Mouse (Mus musculus): ENCODE data around the gene Myo1h. TPM values are rescaled to one million over a fixed set of nuclear protein-coding genes. Genes with fewer than 3 reads are reported as not detected.

Myo1h gene
- polyA plus RNA-seq, 1 experiment from 2014 or later = 0.40 TPM

DNA sequence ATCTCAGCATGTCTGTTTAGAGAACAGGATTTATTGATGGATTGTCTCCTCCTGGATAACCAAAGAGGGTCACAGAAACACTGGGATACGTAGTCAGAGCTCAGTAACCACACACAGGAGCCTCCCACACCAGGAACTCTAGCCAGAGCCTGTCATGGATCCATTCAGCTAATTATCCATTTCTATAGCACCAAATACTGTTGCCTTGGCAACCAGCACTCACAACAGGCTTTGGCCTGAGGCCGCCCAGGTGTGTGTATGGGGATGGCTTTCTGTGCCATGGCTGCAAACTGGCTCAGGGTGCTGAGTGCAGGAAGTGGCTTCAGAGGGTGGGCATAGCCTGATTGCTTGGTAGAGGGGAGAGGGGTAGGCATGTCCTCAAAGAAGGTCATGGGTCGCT, 1.0 kb downstream of the Myo1h start:
- DNase-seq (ENCODE audit: low read depth, low spot score) (no peak), ATAC-seq (no peak)
- no peak for TF ChIP-seq CTCF (IDR thresholded peaks at IDR 0.05)
- in situ Hi-C loops (cut with MboI; ENCODE audit: low pct_unique_long_range_greater_than_20kb) = no loop called here
- H3K27me3 ChIP-seq = peaks cover 45% of the 10 kb centered on the region
- ChIA-PET CTCF (no interaction called here), POLR2A (no interaction called here)

DNA sequence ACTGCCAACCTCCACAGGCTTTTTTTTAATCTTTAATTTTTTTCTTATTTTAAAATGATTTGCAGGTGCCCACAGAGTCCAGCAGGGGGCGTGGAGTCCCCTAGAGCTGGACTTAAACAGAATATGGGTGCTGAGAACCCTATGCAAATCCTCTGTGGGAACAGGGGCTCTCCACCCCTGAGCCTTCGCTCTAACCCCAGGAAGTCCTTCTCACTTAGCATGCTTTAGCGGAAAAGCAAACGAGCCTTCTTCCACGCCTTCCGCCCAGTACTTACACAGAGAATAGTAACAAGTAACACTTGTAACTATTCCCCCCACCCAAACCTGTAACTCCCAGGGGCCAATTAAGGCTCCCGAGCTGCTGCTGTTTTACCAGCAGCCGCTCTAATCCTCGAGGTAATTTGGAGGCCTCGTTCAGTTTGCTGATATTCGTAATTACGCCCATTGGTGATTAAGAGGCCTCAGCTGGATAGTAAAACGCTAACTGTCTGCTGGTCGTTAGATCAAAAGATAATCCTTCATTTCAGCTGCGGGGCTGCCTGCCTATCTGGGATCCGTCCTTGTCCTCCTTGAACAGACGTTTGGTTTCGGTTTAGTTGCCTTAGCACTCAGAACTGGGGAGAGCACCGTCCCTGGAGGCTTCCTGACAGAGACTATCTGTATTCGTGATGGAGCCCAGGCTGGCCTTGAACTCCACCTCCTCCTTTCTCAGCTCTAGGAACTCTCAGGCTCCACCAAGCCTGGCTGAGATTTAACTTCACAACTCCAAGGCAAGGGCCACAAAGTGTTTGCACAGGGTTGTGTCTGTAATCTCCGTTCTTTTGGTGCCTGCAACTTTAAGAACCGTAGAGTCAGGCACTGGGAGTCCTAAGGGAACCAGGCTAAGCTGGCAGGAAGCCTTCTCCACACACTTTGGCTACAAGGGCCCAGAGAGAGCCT, 8.0 kb downstream of the Myo1h start:
- ATAC-seq = no peak
- ChIA-PET CTCF (interaction anchor here (2.0 kb wide), 1 partner anchor 12 kb away, joined by 8 read pairs; no protein-coding TSS in a partner anchor), POLR2A (no interaction called here)
- H3K27me3 ChIP-seq = peaks cover 18% of the 10 kb centered on the region
- peak; percentile 69 for TF ChIP-seq CTCF (IDR thresholded peaks at IDR 0.05)
- no peak for DNase-seq (ENCODE audit: low read depth, low spot score)
- in situ Hi-C loops (cut with MboI; ENCODE audit: low pct_unique_long_range_greater_than_20kb) = no loop called here

DNA sequence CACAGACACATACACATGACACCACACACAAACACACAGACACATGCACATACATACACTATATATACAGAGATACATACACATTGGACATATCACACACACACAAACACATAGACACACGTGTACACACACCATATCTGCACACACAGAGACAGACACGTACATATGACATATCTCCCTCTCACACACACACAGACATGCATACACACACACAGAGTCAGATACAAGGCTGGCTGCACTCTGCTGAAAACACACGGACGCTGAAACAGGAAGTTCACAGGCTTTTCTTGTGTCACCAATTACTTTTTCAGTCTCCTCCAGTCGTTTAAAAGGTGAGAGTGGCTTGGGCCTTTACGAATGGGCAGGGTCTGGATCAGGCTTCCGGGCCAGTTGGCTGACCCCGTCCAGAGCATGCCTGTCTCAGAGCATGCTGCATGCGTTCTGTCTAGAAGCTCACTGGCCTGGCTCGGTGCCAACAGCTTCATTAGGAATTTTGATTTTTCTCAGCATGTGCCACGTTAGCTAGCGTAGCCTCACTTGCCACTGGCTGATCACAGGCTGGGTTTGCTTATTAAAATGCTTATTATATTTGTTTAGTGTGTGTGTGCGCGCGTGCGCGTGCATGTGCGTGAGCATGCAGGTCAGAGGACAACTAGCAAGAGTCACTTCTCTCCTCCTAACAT, 9.4 kb downstream of the Myo1h start:
- in situ Hi-C loops (cut with MboI; ENCODE audit: low pct_unique_long_range_greater_than_20kb) = no loop called here
- DNase-seq (ENCODE audit: low read depth, low spot score) (no peak), ATAC-seq (no peak)
- CTCF ChIA-PET = interaction anchor here (1.2 kb wide), 1 partner anchor 11 kb away, joined by 4 read pairs; no protein-coding TSS in a partner anchor
- POLR2A ChIA-PET = no interaction called here
- no peak for TF ChIP-seq CTCF (IDR thresholded peaks at IDR 0.05)
- peaks cover 16% of the 10 kb centered on the region for H3K27me3 ChIP-seq

DNA sequence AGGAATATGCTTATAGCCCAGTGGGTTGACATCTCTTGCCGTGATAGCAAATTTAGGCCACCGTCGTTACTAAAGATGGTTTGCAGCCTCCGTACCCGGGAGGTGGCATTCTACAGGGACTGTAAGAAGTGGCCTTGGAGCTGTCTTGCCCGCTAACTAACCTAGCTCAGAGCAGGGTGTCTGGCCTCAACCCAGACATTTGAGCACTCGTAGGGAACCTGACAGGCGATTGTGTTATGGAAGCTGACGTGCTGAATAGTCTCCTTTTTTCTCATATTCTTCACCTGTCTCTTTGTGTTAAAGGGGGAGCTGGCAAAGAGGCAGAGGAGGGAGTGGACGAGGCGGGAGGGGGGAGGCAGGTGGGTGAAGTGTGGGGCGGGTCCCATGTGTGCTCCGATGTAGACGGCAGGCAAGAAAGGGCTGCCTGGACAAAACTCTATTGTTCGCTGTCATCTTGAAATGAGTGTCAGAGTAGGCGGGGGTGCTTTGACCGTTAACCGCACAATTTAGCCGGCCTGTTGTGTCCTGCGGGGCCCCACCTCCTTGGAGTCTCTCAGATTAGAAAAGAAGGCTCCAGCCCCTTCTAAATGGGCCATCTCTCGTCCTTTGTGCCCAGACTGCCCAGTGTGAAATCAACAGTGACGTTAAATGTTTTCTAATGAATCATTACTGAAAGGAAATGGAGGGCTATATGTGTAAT, 10.3 kb downstream of the Myo1h start:
- no peak for ATAC-seq
- ChIA-PET POLR2A (no interaction called here), CTCF (interaction anchor here (1.2 kb wide), 1 partner anchor 10 kb away, joined by 4 read pairs; no protein-coding TSS in a partner anchor)
- DNase-seq (ENCODE audit: low read depth, low spot score) = no peak
- H3K27me3 ChIP-seq = peaks cover 11% of the 10 kb centered on the region
- in situ Hi-C loops (cut with MboI; ENCODE audit: low pct_unique_long_range_greater_than_20kb) = no loop called here
- no peak for TF ChIP-seq CTCF (IDR thresholded peaks at IDR 0.05)

DNA sequence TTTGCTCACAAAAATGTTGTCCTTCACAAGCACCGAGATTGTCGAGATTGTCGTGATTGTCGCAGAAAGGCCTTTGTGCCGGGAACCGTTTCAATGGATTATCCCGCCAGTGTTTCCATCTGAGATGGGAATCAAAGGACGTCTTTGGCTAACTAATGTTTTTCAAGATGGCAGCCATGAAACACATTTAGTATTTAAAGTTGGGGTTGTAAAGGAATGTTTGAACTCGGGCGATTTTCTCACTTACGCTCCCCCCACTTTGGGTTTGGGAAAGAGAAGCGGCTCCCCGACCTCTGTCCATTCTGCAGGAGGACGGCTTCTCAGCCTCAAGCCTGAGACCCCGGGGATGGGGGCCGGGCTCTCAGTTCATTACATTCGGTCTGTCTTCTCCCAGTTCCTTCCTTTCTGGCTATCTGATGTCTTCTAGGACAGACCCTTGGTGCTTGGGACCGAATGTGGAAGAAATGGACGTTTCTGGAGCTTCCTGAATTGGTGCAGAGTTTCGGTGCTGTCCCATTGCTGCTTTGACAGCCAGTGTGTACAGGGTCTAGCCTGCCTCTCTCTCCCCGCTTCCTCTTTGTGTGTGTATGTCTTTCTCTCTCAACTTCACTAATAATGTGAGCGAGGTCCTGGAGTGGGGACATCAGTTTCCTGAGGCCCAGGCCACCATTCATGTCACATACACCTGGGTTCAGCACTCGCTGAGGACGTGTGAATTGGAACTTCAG, 11.1 kb downstream of the Myo1h start:
- H3K27me3 ChIP-seq = peaks cover 11% of the 10 kb centered on the region
- POLR2A ChIA-PET = no interaction called here
- DNase-seq (ENCODE audit: low read depth, low spot score) (no peak), ATAC-seq (no peak)
- TF ChIP-seq CTCF (IDR thresholded peaks at IDR 0.05) = no peak
- CTCF ChIA-PET = no interaction called here
- in situ Hi-C loops (cut with MboI; ENCODE audit: low pct_unique_long_range_greater_than_20kb) = no loop called here

DNA sequence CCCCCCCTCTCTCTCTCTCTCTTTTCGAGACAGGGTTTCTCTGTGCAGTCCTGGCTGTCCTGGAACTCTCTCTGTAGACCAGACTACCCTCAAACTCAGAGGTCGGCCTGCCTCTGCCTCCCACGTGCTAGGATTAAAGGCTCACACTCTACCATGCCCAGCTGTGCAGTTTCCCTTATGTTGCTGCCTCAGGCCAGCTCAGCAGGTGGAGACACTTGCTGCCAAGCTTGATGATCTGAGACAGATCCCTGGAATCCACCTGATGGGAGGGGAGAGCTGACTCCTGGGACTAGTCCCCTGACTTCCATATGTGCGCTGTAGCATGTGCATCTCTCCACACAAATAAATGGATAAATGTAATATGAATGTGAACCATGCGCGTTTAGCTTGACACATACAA, 14.2 kb downstream of the Myo1h start:
- DNase-seq (ENCODE audit: low read depth, low spot score) (no peak), ATAC-seq (no peak)
- in situ Hi-C loops (cut with MboI; ENCODE audit: low pct_unique_long_range_greater_than_20kb) = no loop called here
- POLR2A ChIA-PET = interaction anchor here (0.6 kb wide), 1 partner anchor 23 kb away, joined by 3 read pairs; no protein-coding TSS in a partner anchor
- TF ChIP-seq CTCF (IDR thresholded peaks at IDR 0.05) = no peak
- peaks cover 11% of the 10 kb centered on the region for H3K27me3 ChIP-seq
- CTCF ChIA-PET = interaction anchor here (1.8 kb wide), 1 partner anchor 12 kb away, joined by 5 read pairs; no protein-coding TSS in a partner anchor

DNA sequence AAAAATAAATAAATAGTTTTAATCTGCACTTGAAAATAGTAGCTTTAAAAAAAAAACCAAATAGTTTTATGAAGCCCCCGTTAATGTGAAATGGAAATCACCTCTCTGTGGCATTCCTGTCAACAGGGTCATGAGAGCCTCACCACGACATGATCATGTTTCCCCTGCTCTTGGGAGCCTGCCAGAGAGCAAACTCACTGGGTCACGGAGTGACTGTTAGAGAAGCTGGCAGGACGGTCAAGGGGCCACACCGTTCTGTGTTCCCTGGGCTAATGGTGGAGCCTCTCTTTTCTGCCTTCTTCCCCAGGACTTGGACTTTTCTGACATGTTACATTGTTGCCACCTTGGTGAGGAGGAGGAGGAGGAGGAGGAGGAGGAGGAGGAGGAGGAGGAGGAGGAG, 17.5 kb downstream of the Myo1h start:
- DNase-seq (ENCODE audit: low read depth, low spot score) = no peak
- in situ Hi-C loops (cut with MboI; ENCODE audit: low pct_unique_long_range_greater_than_20kb) = loop anchor here (5.0 kb wide), 2 partner anchors 59 to 254 kb away; no protein-coding TSS in a partner anchor
- ChIA-PET POLR2A (no interaction called here), CTCF (interaction anchor here (0.9 kb wide), 1 partner anchor 9 kb away, joined by 3 read pairs; no protein-coding TSS in a partner anchor)
- no peak for TF ChIP-seq CTCF (IDR thresholded peaks at IDR 0.05)
- no peak for ATAC-seq
- H3K27me3 ChIP-seq = peaks cover 3% of the 10 kb centered on the region

DNA sequence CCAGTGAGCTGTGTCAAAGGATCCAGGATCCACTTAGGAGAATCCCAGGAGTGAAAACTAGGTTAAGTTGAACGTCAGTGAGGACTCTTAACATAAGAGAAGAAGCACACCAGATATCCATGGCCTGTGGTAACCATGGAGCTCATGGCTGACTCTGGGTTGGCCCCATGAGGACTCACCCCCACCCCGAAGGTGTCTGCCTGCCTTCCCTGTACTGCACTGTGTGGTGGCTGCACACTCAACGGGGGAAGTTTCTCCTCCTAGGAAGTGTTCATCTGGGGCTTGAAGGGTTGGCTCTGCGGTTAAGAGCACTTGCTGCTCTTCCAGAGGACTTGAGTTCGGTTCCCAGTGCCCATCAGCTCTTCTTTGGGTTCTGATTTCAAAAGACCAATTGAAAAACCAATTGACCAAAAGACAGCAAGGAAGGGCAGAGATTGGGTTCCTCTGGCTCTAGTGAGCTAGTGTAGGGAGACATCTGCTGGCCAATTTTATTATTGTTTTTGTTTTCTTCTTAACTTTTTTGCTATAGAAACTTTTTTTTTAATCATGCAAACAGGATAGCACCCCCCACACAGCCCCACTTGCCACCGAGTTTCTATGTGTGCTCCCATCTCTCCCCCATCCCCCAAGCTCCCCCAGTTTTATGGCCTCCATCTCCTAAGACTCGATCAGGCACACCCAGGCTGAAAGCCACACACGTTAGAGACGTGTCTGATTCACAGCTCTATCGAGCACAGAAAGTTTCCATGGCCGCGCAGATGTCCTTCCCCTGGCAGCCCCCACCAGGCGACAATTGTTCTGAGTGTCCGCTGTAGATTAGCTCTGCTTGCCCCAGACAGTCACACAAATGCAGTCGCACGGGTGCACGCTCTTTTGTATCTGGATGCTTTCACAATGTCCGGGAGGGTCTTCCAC, 20.1 kb downstream of the Myo1h start:
- peaks cover 6% of the 10 kb centered on the region for H3K27me3 ChIP-seq
- in situ Hi-C loops (cut with MboI; ENCODE audit: low pct_unique_long_range_greater_than_20kb) = loop anchor here (5.0 kb wide), 2 partner anchors 62 to 257 kb away; no protein-coding TSS in a partner anchor
- CTCF ChIA-PET = interaction anchor here (0.8 to 2.6 kb wide), 23 partner anchors 9 to 278 kb away, joined by 3 to 8 read pairs (median 4); no protein-coding TSS in a partner anchor
- TF ChIP-seq CTCF (IDR thresholded peaks at IDR 0.05) = peak; percentile 74
- DNase-seq (ENCODE audit: low read depth, low spot score) = no peak
- no peak for ATAC-seq
- POLR2A ChIA-PET = interaction anchor here (0.6 to 1.1 kb wide), 3 partner anchors 135 to 263 kb away, joined by 3 read pairs; no protein-coding TSS in a partner anchor

DNA sequence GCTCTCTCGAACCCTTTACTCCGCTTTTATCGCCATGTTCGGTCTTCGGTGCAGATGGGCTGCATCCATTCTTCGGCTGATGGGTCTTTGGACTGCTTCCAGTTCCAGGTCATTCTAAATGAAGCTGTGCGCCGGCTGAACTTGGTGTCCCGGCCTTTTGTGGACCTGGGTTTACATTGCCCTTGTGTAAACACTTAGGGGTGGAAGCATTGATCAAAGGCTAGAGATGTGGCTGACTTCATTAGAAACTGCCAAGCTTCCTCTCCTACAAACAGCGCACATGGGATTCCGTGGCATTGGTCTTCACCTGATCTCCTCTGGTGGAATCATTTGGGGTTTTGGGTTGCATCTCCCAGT, 20.7 kb downstream of the Myo1h start:
- peaks cover 6% of the 10 kb centered on the region for H3K27me3 ChIP-seq
- in situ Hi-C loops (cut with MboI; ENCODE audit: low pct_unique_long_range_greater_than_20kb) = loop anchor here (5.0 kb wide), 4 partner anchors 48 to 298 kb away; no protein-coding TSS in a partner anchor
- no peak for ATAC-seq
- POLR2A ChIA-PET = no interaction called here
- DNase-seq (ENCODE audit: low read depth, low spot score) = no peak
- no peak for TF ChIP-seq CTCF (IDR thresholded peaks at IDR 0.05)
- CTCF ChIA-PET = interaction anchor here (0.7 to 2.6 kb wide), 18 partner anchors 8 to 278 kb away, joined by 3 to 8 read pairs (median 4); no protein-coding TSS in a partner anchor
